Mouse (Mus musculus) hindbrain, embryonic 15.5 days (tissue): Measurements from ENCODE around the gene Polr2g. TPM values are rescaled to one million over a fixed set of nuclear protein-coding genes. Genes with fewer than 3 reads are reported as not detected.

ENCODE experiments used
- ATAC-seq: fragments of 200-750 bp; cut with Nextera tagmentation; 2 replicates; pipeline ENCODE4 v1.8.0; 2017; ENCODE audit warnings: low read depth, moderate number of reproducible peaks, moderate TSS enrichment; ENCODE audit not compliant: low FRiP score
- H3K27ac ChIP-seq: fragments of 300-500 bp; sonication (generic); replicated peaks from 2 replicates; pipeline ENCODE4 v1.5.1; 2015; ENCODE audit warnings: mild to moderate bottlenecking, inconsistent platforms
- H3K27me3 ChIP-seq: fragments of 300-500 bp; sonication (generic); 2 replicates; pipeline ENCODE4 v1.6.1; 2015; ENCODE audit warnings: control low read depth, inconsistent platforms
- H3K36me3 ChIP-seq: fragments of 300-500 bp; sonication (generic); 2 replicates; pipeline ENCODE4 v1.6.1; 2015; ENCODE audit warnings: control low read depth, inconsistent platforms
- H3K4me1 ChIP-seq: fragments of 300-500 bp; sonication (generic); replicated peaks from 2 replicates; pipeline ENCODE4 v1.6.1; 2015; ENCODE audit warnings: control low read depth, inconsistent platforms
- H3K4me2 ChIP-seq: fragments of 300-500 bp; sonication (generic); 2 replicates; pipeline ENCODE4 v1.6.1; 2015; ENCODE audit warnings: moderate library complexity, mild to moderate bottlenecking, inconsistent platforms
- H3K4me3 ChIP-seq: fragments of 300-500 bp; sonication (generic); 2 replicates; pipeline ENCODE4 v1.5.1; 2015; ENCODE audit warnings: mild to moderate bottlenecking, inconsistent platforms
- H3K9ac ChIP-seq: fragments of 300-500 bp; sonication (generic); 2 replicates; pipeline ENCODE4 v1.6.1; 2015; ENCODE audit warnings: inconsistent platforms
- H3K9me3 ChIP-seq: fragments of 300-500 bp; sonication (generic); 2 replicates; pipeline ENCODE4 v1.6.1; 2016; ENCODE audit warnings: control low read depth, inconsistent platforms
- WGBS: fragments of 180-500 bp; shearing (Covaris S2); methylation state at CpG from one replicate; pipeline ENCODE4 v1.1.7; 2015; 5-methylcytosine and 5-hydroxymethylcytosine counted together
- polyA plus RNA-seq: library from polyadenylated mRNA; unstranded; fragments of >200 nt; fragmentation: Nextera tagmentation; extraction: Ambion mirVana; gene quantifications from 2 replicates; pipeline ENCODE4 v1.2.1, GENCODE M21; 2015

Gene Polr2g
- polyA plus RNA-seq, 1 experiment from 2014 or later: 133 TPM

- peak overlapping the region; percentile 95 for H3K4me2 ChIP-seq
- H3K27me3 ChIP-seq: no peaks in the 10 kb centered on the region
- H3K4me3 ChIP-seq: peak overlapping the region; percentile 68
- H3K9ac ChIP-seq: peak overlapping the region; percentile 84; the same call in 1 of the 2 replicates
- 60% methylated on average over 6 of the region's 6 CpGs for WGBS
- no peaks in the 10 kb centered on the region for H3K9me3 ChIP-seq
- H3K27ac ChIP-seq: peak overlapping the region; percentile 99; the same call in 1 of the 2 replicates
- ATAC-seq: no peak
- peaks cover 36% of the 10 kb centered on the region for H3K36me3 ChIP-seq
- peaks cover 42% of the 10 kb centered on the region for H3K4me1 ChIP-seq
These were observed 25.0 kb downstream of the Polr2g start for GRCm38 (mm10) chr19:8773409-8773808.

- WGBS: 94% methylated on average over 5 of the region's 5 CpGs
- peak overlapping the region; percentile 68 for H3K4me3 ChIP-seq
These were observed 25.4 kb downstream of the Polr2g start for GRCm38 (mm10) chr19:8772996-8773395.

GRCm38 (mm10) chr19:8770567-8771270 is 27.7 kb downstream of the Polr2g start, which contains the start of gene Tmem223:
Tmem223 (plus strand) TSS chr19:8770996.
- 24% methylated on average over 29 of the region's 29 CpGs for WGBS
- no peaks in the 10 kb centered on the region for H3K27me3 ChIP-seq
- H3K27ac ChIP-seq: peak within 1 kb of the TSS; percentile 92
- H3K36me3 ChIP-seq: peaks cover 57% of the 10 kb centered on the region
- peaks cover 38% of the 10 kb centered on the region for H3K4me1 ChIP-seq
- H3K4me2 ChIP-seq: peak within 1 kb of the TSS; percentile 62
- no peaks in the 10 kb centered on the region for H3K9me3 ChIP-seq
- H3K4me3 ChIP-seq: peak within 1 kb of the TSS; percentile 85
- H3K9ac ChIP-seq: peak within 1 kb of the TSS; percentile 94
- peak; percentile 60; the same call in 1 of the 2 replicates for ATAC-seq

More at GRCm38 (mm10) chr19:8772996-8773395, 25.4 kb downstream of the Polr2g start:
- Histone ChIP-seq H3K4me1 (peaks cover 42% of the 10 kb centered on the region), H3K9me3 (no peaks in the 10 kb centered on the region), H3K4me2 (peak overlapping the region; percentile 95), H3K27me3 (no peaks in the 10 kb centered on the region), H3K27ac (no peak overlapping the region), H3K9ac (peak overlapping the region; percentile 84; the same call in 1 of the 2 replicates), H3K36me3 (peaks cover 36% of the 10 kb centered on the region)
- no peak for ATAC-seq

- Histone ChIP-seq H3K4me3 (no peak overlapping the region), H3K4me1 (peaks cover 5% of the 10 kb centered on the region), H3K9me3 (no peaks in the 10 kb centered on the region), H3K4me2 (no peak overlapping the region), H3K36me3 (peaks cover 82% of the 10 kb centered on the region), H3K27ac (no peak overlapping the region), H3K27me3 (no peaks in the 10 kb centered on the region), H3K9ac (no peak overlapping the region)
- 97% methylated on average over 9 of the region's 9 CpGs for WGBS
- ATAC-seq: no peak
These were observed 32.8 kb downstream of the Polr2g start for GRCm38 (mm10) chr19:8765562-8765961.

- H3K36me3 ChIP-seq: peaks cover 59% of the 10 kb centered on the region
- H3K4me2 ChIP-seq: no peak overlapping the region
- no peaks in the 10 kb centered on the region for H3K27me3 ChIP-seq
- H3K4me1 ChIP-seq: peaks cover 9% of the 10 kb centered on the region
- no peaks in the 10 kb centered on the region for H3K9me3 ChIP-seq
- H3K27ac ChIP-seq: no peak overlapping the region
- H3K4me3 ChIP-seq: no peak overlapping the region
- no peak overlapping the region for H3K9ac ChIP-seq
- 93% methylated on average over 4 of the region's 4 CpGs for WGBS
- no peak for ATAC-seq
These were observed 35.1 kb downstream of the Polr2g start for GRCm38 (mm10) chr19:8763276-8763675.

GRCm38 (mm10) chr19:8760757-8761156 is 37.6 kb downstream of the Polr2g start:
- H3K9me3 ChIP-seq: no peaks in the 10 kb centered on the region
- H3K27ac ChIP-seq: no peak overlapping the region
- H3K36me3 ChIP-seq: peaks cover 34% of the 10 kb centered on the region
- ATAC-seq: no peak
- H3K4me1 ChIP-seq: peaks cover 25% of the 10 kb centered on the region
- no peak overlapping the region for H3K4me2 ChIP-seq
- H3K4me3 ChIP-seq: no peak overlapping the region
- H3K9ac ChIP-seq: no peak overlapping the region
- WGBS: 85% methylated on average over 2 of the region's 2 CpGs
- no peaks in the 10 kb centered on the region for H3K27me3 ChIP-seq

- 94% methylated on average over 2 of the region's 2 CpGs for WGBS
- H3K4me2 ChIP-seq: 0 out of 2 replicates have a peak overlapping the region, but pooled peaks have one; percentile 85
- no peaks in the 10 kb centered on the region for H3K27me3 ChIP-seq
- ATAC-seq: no peak
- no peaks in the 10 kb centered on the region for H3K9me3 ChIP-seq
- no peak overlapping the region for H3K9ac ChIP-seq
- H3K36me3 ChIP-seq: peaks cover 24% of the 10 kb centered on the region
- peaks cover 32% of the 10 kb centered on the region for H3K4me1 ChIP-seq
- no peak overlapping the region for H3K27ac ChIP-seq
- H3K4me3 ChIP-seq: no peak overlapping the region
These were observed 39.5 kb downstream of the Polr2g start for GRCm38 (mm10) chr19:8758899-8759298.

GRCm38 (mm10) chr19:8757471-8757998 is 40.8 kb downstream of the Polr2g start:
- H3K9me3 ChIP-seq: no peaks in the 10 kb centered on the region
- WGBS: 6% methylated on average over 14 of the region's 14 CpGs
- H3K27me3 ChIP-seq: no peaks in the 10 kb centered on the region
- peak overlapping the region; percentile 90 for H3K27ac ChIP-seq
- H3K36me3 ChIP-seq: peaks cover 20% of the 10 kb centered on the region
- H3K4me3 ChIP-seq: peak overlapping the region; percentile 92
- H3K4me2 ChIP-seq: peak overlapping the region; percentile 85
- H3K9ac ChIP-seq: peak overlapping the region; percentile 91
- peaks cover 32% of the 10 kb centered on the region for H3K4me1 ChIP-seq
- no peak for ATAC-seq

- WGBS: under 1% methylated on average over 75 of the region's 75 CpGs
- H3K9me3 ChIP-seq: no peaks in the 10 kb centered on the region
These were observed 41.6 kb downstream of the Polr2g start, which contains the start of gene Nxf1 for GRCm38 (mm10) chr19:8756635-8757387. Nxf1 (plus strand) TSS chr19:8757073.

GRCm38 (mm10) chr19:8755652-8756051 is 42.7 kb downstream of the Polr2g start:
- H3K36me3 ChIP-seq: peaks cover 34% of the 10 kb centered on the region
- H3K9ac ChIP-seq: no peak overlapping the region
- no peak overlapping the region for H3K27ac ChIP-seq
- H3K4me1 ChIP-seq: peaks cover 32% of the 10 kb centered on the region
- no peaks in the 10 kb centered on the region for H3K9me3 ChIP-seq
- peak overlapping the region; percentile 92; the same call in 1 of the 2 replicates for H3K4me3 ChIP-seq
- 79% methylated on average over 3 of the region's 3 CpGs for WGBS
- no peak for ATAC-seq
- peak overlapping the region; percentile 85 for H3K4me2 ChIP-seq
- H3K27me3 ChIP-seq: no peaks in the 10 kb centered on the region

More at GRCm38 (mm10) chr19:8756635-8757387, 41.6 kb downstream of the Polr2g start, which contains the start of gene Nxf1:
- no peaks in the 10 kb centered on the region for H3K27me3 ChIP-seq
- H3K4me1 ChIP-seq: peaks cover 32% of the 10 kb centered on the region
- peak within 1 kb of the TSS; percentile 92 for H3K4me3 ChIP-seq
- peak within 1 kb of the TSS; percentile 91 for H3K9ac ChIP-seq
- H3K4me2 ChIP-seq: peak within 1 kb of the TSS; percentile 85
- peak within 1 kb of the TSS; percentile 90 for H3K27ac ChIP-seq
- ATAC-seq: peak; percentile 94
- H3K36me3 ChIP-seq: peaks cover 25% of the 10 kb centered on the region

- WGBS: 82% methylated on average over 2 of the region's 2 CpGs
- ATAC-seq: no peak
- Histone ChIP-seq H3K27me3 (no peaks in the 10 kb centered on the region), H3K27ac (no peak overlapping the region), H3K4me1 (peaks cover 11% of the 10 kb centered on the region), H3K36me3 (peaks cover 89% of the 10 kb centered on the region), H3K4me3 (no peak overlapping the region), H3K9ac (no peak overlapping the region), H3K4me2 (no peak overlapping the region), H3K9me3 (no peaks in the 10 kb centered on the region)
These were observed 51.0 kb downstream of the Polr2g start for GRCm38 (mm10) chr19:8747368-8747767.
